Mouse (Mus musculus) c-Kit-positive CD71-negative TER-119-negative erythroid progenitor cells, embryonic 14.5 days (primary cell): ENCODE results near the gene Ctdnep1.

Experiments used
- DNase-seq: peaks from one replicate; pipeline ENCODE4 v3.0.0-alpha.2; 2013; ENCODE audit warnings: low read depth

The Ctdnep1 gene

GRCm38 (mm10) chr11:69981141-69981762 is at the start of gene Ctdnep1:
Ctdnep1 (plus strand) TSS chr11:69981156.
- no peak for DNase-seq

- DNase-seq = no peak
These were observed 49.2 kb upstream of the Ctdnep1 start for GRCm38 (mm10) chr11:69931769-69932168.

- DNase-seq = no peak
These were observed 48.7 kb upstream of the Ctdnep1 start for GRCm38 (mm10) chr11:69932254-69932653.

DNA sequence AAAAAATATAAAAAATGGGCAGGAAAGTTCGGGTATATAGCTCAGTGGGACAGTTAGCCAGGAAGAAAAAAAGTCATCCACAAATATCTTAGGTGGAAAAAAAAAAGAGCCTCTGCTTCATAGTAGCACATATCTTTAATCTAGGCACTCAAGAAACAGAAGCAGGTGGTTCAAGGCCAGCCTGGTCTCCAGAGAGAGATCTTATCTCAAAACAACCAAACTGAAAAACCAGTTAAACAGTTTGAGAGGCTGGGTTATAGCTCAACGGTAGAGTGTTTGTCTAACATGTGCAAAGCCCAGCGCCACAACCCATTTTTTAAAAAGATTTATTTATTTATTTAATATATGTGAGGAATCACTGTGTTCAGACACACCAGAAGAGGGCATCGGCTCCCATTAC is 47.9 kb upstream of the Ctdnep1 start:
- DNase-seq = no peak

DNA sequence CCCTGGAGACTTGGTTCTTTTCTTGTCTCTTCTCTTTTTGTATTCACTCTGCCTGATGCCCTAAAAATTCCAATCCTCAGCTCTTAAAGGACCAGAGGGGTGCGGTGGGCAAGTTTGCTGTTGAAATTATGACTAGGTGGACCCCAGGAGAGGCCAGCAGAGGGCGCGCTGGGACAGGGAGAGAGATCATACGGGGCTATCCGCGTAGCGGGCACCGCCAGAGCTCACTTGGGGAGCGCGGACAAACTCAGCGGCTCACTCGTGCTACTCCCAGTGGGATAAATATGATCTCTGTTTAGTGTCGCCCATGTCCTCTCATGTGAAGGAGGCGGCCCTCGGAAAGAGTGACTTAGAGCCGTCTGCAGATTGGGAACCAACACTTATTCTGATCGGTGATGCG is 46.8 kb upstream of the Ctdnep1 start:
- DNase-seq = peak; percentile 92

- no peak for DNase-seq
These were observed 46.3 kb upstream of the Ctdnep1 start for GRCm38 (mm10) chr11:69934681-69935080.

DNA sequence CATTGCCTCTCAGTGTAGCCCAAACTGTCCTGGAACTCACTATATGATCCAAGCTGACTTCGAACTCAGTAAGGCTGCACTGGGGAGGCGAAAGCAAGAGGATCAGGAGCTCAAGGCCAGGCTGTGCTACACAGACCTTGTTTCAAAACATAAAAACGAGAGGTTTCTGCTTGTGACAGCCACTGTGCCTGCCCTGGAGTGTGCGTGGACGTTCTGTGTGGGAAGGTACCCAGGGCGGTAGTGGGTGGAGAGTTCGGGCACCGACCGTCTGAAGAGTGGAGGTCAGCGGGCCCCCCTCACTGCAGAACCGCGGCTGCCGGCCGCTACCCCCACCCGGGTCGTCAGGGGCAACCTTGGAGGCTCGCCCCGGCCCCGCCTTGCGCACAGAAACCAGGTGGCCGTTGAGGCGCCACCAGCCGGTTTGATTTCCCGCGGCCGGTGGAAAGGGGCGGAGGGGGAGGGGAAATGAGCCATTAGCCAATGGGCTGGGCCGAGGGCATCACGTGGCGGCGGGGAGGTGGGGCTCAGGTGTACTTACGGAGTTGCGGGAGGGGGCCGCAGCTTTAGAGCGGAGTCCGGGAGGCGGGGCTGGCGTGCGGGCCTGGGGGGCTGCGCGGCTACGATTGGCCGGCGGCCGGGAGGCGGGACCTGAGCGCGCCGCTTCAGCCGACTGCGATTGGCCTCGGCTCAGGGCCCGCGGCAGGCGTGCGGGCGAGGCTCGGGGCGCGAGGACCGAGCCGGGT is 45.6 kb upstream of the Ctdnep1 start, which contains the start of gene Ybx2:
Ybx2 (plus strand) TSS at position 660 of the 743 bp plus-strand sequence.
- no peak for DNase-seq

DNA sequence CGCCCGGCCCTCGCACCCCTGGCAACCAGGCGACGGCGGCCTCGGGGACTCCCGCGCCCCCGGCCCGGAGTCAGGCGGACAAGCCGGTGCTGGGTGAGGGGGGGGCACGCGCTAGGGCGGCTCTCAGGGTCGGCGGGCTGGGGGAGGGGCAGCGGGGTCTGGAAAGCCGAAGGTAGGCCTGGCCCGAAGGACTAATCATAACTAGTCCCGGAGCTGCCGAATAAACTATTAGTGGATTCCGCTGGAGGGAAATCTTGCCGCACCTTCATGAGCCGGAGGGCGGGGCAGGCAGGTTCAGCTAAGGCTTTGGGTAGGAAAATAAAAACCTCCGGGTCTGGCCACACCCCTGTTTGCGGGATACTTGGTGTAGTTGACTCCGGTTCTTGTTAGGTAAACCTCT is 44.8 kb upstream of the Ctdnep1 start:
- no peak for DNase-seq

GRCm38 (mm10) chr11:69936714-69937347 is 44.1 kb upstream of the Ctdnep1 start:
- no peak for DNase-seq

DNA sequence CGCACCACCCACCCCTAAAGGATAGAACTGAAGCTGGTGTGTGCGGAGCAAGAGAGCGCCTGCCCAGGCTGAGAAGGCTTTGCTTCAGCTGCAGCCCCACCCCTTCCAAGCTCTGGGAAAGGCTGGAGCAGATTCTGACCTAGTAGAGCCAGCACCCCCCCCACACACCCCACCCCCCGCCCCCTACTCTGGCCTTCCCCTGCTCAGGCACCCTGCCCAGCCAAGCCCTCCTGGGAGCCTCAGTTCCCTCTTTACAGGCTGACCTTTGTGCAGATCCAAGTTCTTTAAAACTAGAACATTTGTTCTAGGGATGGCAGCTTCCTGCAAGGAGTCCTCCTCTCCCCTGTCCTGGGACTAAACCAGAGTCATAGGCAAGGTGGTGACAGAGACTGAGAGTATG is 43.6 kb upstream of the Ctdnep1 start:
- no peak for DNase-seq

- DNase-seq = no peak
These were observed 43.1 kb upstream of the Ctdnep1 start for GRCm38 (mm10) chr11:69937834-69938233.

- DNase-seq = no peak
These were observed 42.5 kb upstream of the Ctdnep1 start for GRCm38 (mm10) chr11:69938401-69938979.

GRCm38 (mm10) chr11:69939181-69939580 is 41.8 kb upstream of the Ctdnep1 start:
- no peak for DNase-seq

- DNase-seq = no peak
These were observed 41.2 kb upstream of the Ctdnep1 start for GRCm38 (mm10) chr11:69939731-69940130.

DNA sequence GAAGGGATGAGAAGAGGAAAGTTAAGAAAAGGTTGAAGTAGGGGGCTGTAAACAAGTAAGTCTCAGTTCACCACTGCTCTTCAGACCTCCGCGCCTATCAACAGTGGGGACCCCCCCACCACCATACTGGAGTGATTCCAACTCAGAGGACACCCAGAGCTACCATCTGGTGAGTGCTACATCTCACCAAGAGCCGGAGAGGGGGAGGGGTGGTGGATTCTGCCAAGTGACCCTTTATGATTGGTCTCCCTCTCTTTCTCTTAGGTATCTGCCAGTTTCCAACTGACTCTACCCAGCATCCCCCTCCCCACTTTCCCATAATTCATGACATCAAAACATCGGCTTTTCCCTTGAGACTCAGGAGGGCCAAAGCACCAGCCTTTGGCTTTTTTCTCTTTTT is 40.0 kb upstream of the Ctdnep1 start:
- no peak for DNase-seq

DNA sequence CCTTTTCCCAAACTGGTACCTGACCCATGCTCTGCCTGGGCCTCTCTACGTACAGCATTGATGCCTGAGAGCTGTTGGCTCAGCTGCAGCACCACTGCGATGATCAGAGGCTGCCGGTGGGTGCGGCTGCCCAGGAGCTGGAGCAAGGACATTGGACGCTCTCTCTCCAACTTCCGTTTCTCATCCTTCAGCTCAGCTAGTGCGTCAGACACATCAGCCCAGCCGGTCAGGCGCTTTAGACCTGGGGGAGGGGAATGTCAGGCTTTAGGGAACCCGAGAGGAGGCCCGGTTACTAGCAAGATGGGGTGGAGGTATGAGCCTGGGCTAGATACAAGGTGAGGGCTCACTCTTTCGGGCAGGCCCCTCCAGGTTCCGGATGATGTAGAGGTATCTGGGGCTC is 35.7 kb upstream of the Ctdnep1 start:
- DNase-seq = no peak

GRCm38 (mm10) chr11:69945997-69946891 is 34.7 kb upstream of the Ctdnep1 start:
- DNase-seq = no peak

- DNase-seq = no peak
These were observed 33.5 kb upstream of the Ctdnep1 start for GRCm38 (mm10) chr11:69947337-69948065.

- peak; percentile 92 for DNase-seq
These were observed 32.7 kb upstream of the Ctdnep1 start, which contains the start of gene Slc2a4 for GRCm38 (mm10) chr11:69948066-69948762. Slc2a4 (minus strand) TSS chr11:69948188.

DNA sequence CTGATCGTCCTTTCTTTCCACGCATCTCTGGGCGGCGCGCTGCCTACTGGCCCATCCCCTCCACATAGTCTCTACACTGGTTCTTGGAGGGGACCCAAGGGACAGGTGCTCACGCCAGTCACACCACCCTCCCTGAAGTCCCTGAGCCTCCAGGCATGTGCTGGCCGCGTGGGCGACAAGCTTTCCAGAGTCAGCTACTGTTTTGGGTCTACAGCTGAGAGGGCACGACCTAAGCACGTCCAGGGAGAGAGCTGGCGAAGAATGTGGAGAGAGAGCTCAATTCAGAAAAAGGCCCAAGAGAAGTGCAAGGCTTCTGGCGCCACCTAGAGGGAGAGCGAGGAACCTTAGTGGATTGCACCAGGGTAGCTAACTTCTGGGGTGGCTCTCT is 32.2 kb upstream of the Ctdnep1 start:
- peak; percentile 96 for DNase-seq
